ENCODE assay signal across 8 mouse cellular contexts in the genomic region with DNA sequence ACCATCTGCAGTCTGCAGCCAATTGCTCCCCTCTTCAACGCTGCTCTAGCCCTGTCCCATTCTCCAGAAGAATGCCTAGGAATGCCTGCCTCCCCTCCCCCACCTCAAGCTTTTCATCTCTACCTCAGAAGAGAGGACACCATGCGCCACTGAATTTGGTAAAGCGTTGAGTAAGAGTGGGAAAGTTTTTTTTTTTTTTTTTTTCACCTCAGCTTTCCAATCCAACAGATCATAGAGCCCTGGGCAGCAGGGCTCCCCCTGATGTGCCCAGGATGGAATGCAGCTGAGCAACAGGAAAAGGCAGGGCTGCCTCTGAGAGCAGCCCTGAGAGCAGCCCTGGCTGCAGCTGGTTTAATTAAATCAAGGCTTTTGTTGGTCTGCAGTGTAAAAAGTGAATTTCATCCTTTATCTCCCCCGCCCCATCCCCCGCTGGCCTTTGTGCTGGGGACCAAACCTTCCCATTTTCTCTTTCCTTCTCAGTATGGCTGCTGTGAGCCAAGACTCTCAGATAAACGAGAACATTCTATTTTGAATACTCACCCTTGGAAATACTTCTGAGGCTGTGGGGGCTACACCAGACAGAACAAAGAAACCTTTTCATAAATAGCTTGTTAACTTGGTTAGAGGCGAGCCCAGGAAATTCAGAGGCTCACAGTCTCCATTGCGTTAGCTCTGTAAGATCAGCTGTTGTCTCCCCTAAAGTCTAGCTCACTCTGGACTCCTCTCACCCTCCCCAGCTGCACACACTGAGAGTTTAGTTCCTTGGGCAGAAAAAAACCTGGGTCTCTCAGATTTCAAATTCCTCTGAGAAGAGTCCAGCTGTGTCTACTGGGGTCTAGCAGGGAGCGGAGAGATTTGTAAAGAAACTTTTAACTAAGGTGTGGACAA. TPM values are rescaled to one million over a fixed set of nuclear protein-coding genes. Genes with fewer than 3 reads are reported as not detected.
A peak's percentile ranks its signal among the peaks of the same experiment; 100 is the strongest.
DNase-seq lines count a peak whose midpoint lies in the region; ATAC-seq lines count a peak whose summit lies in the region.

No protein-coding gene starts in this region.

- peaks cover 2% of the 10 kb centered on the region; the same call in 1 of the 2 replicates for H3K4me1 ChIP-seq in kidney, embryonic 16.5 days (ENCODE audit: insufficient read depth, low read length)
- no peaks in the 10 kb centered on the region; the same call in 1 of the 2 replicates for H3K4me1 ChIP-seq in midbrain, embryonic 16.5 days (ENCODE audit: control insufficient read depth, insufficient read depth, low read length)

- no peak for DNase-seq in kidney, postnatal 14 days
- DNase-seq in embryo, embryonic 10.5 days (ENCODE audit: low spot score) = peak; percentile 77
- DNase-seq in heart, postnatal 14 days = peak; percentile 24 to 34
- DNase-seq in liver = no peak
- DNase-seq in ovary, postnatal 14 days (ENCODE audit: low spot score) = no peak
- DNase-seq in cerebellum, postnatal 25 days = no peak

- H3K27ac ChIP-seq in kidney, embryonic 16.5 days (ENCODE audit: low read length) = peak overlapping the region; percentile 19; the same call in 1 of the 2 replicates
- peak overlapping the region; percentile 35; the same call in 1 of the 2 replicates for H3K27ac ChIP-seq in midbrain, embryonic 16.5 days (ENCODE audit: low read length)

- no peaks in the 10 kb centered on the region for H3K9me3 ChIP-seq in kidney, embryonic 16.5 days (ENCODE audit: low read length)
- H3K9me3 ChIP-seq in midbrain, embryonic 16.5 days (replicated peaks; ENCODE audit: control insufficient read depth, low read length, poor library complexity, severe bottlenecking) = no peaks in the 10 kb centered on the region

- H3K4me2 ChIP-seq in kidney, embryonic 16.5 days (replicated peaks; ENCODE audit: low read depth, low read length) = no peak overlapping the region
- H3K4me2 ChIP-seq in midbrain, embryonic 16.5 days (ENCODE audit: low read length) = no peak overlapping the region

- H3K27me3 ChIP-seq in kidney, embryonic 16.5 days (ENCODE audit: insufficient read depth, low read length) = no peaks in the 10 kb centered on the region
- no peaks in the 10 kb centered on the region for H3K27me3 ChIP-seq in midbrain, embryonic 16.5 days (ENCODE audit: control insufficient read depth, insufficient read depth, low read depth, low read length)

- H3K36me3 ChIP-seq in kidney, embryonic 16.5 days (ENCODE audit: insufficient read depth, low read length) = no peaks in the 10 kb centered on the region
- H3K36me3 ChIP-seq in midbrain, embryonic 16.5 days (ENCODE audit: control insufficient read depth, insufficient read depth, low read length) = no peaks in the 10 kb centered on the region

- H3K9ac ChIP-seq in kidney, embryonic 16.5 days (replicated peaks; ENCODE audit: low read length) = no peak overlapping the region
- no peak overlapping the region for H3K9ac ChIP-seq in midbrain, embryonic 16.5 days (ENCODE audit: low read depth, low read length)

- no peak for ATAC-seq in kidney, embryonic 16.5 days (ENCODE audit: low FRiP score, low TSS enrichment)
- ATAC-seq in midbrain, embryonic 16.5 days = peak; percentile 60

- 32% methylated on average over 9 of the region's 9 CpGs for WGBS in kidney, embryonic 16.5 days
- WGBS in midbrain, embryonic 16.5 days = 10% methylated on average over 9 of the region's 9 CpGs

- H3K4me3 ChIP-seq in kidney, embryonic 16.5 days (ENCODE audit: low read length) = no peak overlapping the region
- no peak overlapping the region for H3K4me3 ChIP-seq in midbrain, embryonic 16.5 days (ENCODE audit: low read depth, low read length)

- intact Hi-C loops in heart, postnatal 14 days (cut with DNase I) = no loop called here

RNA-seq across cellular contexts. Expression of gene Eif1b, which starts 36.0 kb away (rescaled TPM):
- polyA plus RNA-seq in kidney, embryonic 16.5 days (2015; fragmentation: Nextera tagmentation; extraction: Ambion mirVana) = 146 and 156 TPM in 2 replicates
- total RNA-seq in heart, postnatal 14 days (2021) = 10 to 100 TPM; 53.1 to 58.3 TPM
- polyA plus RNA-seq in midbrain, embryonic 16.5 days (2015; fragmentation: Nextera tagmentation; extraction: Ambion mirVana) = 329 and 342 TPM in 2 replicates

Comparison
In these comparisons a context has a peak if more than half of its experiments do, and no peak if none do; other contexts are left out.
1. DNase-seq: peak in embryo, embryonic 10.5 days (single experiment) and heart, postnatal 14 days (2 of 2); none in kidney, postnatal 14 days (single experiment), liver (single experiment), ovary, postnatal 14 days (single experiment) and cerebellum, postnatal 25 days (0 of 2).